Mouse (Mus musculus): ENCODE measurements at regions not wholly inside any gene's neighbourhood (a gene's known extent, or its start where the extent isn't known, plus 50 kb on each side); places are given as distances from the start of the nearest gene placed in this dataset.
A peak's percentile ranks its signal among the peaks of the same experiment; 100 is the strongest.

DNA sequence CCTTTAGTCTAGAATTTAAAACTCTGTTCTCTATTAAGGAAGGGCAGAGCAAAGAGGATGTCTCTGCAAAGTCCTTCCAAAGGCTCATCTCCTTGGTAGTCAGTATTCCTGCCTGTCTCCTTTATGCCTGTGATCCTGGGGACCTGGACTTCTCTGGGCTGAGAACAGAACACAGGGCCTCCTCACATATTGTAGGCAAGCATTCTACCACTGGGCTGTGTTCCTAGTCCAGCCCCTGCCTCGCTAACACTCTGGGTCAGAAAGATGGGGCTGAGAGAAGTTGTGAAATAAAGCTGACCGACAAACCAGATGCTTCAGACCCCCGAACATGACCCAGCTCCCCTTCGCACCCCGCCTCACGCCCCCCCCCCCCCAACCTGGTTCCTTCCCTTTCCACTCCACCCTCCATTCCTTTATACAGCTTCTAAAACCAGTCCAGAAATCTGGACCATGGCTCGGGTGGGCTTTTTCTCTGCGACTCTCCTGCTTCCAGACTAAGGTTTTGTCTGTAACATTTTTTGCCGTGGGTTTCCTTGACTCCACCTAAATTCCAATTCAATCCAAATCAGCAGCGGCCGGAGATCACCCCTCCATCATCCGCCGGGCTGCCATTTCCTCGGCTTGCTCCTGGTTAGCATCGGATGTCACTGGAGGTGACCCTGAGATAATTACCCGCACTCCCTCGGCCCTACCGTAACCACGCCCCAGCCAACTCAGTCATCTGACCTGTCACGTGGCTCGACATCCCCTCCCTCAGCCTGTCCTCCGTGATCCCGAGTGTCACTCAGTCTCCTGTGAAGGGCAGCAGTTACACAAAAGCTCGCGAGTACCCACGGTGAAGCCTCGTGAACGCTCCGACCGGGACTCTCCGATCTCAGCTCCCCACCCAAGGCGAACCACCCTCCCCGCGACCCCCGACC, 89.3 kb upstream of the Synm start:
- Histone ChIP-seq H3K36me3 (ENCODE audit: control insufficient read depth, insufficient read depth, low read length) (no peaks in the 10 kb centered on the region), H3K9me3 (replicated peaks; ENCODE audit: control insufficient read depth, low read length) (no peaks in the 10 kb centered on the region), H3K4me1 (ENCODE audit: control insufficient read depth, insufficient read depth, low read length) (no peaks in the 10 kb centered on the region), H3K27ac (ENCODE audit: low read depth, low read length) (no peak overlapping the region), H3K4me3 (ENCODE audit: low read depth, low read length) (peak overlapping the region; percentile 42), H3K27me3 (replicated peaks; ENCODE audit: control insufficient read depth, insufficient read depth, low read length) (0 out of 2 replicates have a peak, but pooled peaks cover 3% of the 10 kb centered on the region), H3K9ac (ENCODE audit: low read length) (peak overlapping the region; percentile 65), H3K4me2 (ENCODE audit: low read length) (peak overlapping the region; percentile 62)
- DNase-seq (ENCODE audit: low spot score) (peak; percentile 82), ATAC-seq (peak; percentile 95)
- WGBS = 3% methylated on average over 35 of the region's 35 CpGs

DNA sequence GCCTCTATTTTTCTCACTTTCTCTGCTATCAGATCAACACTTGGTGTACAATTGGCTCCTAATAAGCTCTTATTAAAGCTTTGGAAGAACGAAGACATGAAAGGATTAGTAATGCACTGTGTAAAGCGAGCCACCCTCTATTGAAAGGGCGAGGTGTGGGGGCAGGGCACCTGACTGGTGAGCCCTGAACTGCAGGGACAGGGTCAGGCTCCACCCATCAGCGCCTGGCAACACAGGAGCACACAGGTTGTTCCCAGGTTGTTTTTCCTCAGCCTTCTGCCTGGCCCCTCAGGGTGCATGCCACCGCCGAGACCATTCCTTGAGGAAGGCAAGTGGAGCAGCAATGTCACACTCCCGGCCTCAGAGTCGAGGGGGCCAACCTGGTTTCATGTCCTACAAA, 87.3 kb upstream of the Synm start:
- Histone ChIP-seq H3K9ac (ENCODE audit: low read length) (no peak overlapping the region), H3K4me2 (ENCODE audit: low read length) (no peak overlapping the region), H3K27me3 (replicated peaks; ENCODE audit: control insufficient read depth, insufficient read depth, low read length) (0 out of 2 replicates have a peak, but pooled peaks cover 3% of the 10 kb centered on the region), H3K9me3 (replicated peaks; ENCODE audit: control insufficient read depth, low read length) (no peaks in the 10 kb centered on the region), H3K27ac (ENCODE audit: low read depth, low read length) (no peak overlapping the region), H3K36me3 (ENCODE audit: control insufficient read depth, insufficient read depth, low read length) (no peaks in the 10 kb centered on the region), H3K4me3 (ENCODE audit: low read depth, low read length) (no peak overlapping the region), H3K4me1 (ENCODE audit: control insufficient read depth, insufficient read depth, low read length) (no peaks in the 10 kb centered on the region)
- ATAC-seq (no peak), DNase-seq (ENCODE audit: low spot score) (no peak)
- 9% methylated on average over 8 of the region's 8 CpGs for WGBS

DNA sequence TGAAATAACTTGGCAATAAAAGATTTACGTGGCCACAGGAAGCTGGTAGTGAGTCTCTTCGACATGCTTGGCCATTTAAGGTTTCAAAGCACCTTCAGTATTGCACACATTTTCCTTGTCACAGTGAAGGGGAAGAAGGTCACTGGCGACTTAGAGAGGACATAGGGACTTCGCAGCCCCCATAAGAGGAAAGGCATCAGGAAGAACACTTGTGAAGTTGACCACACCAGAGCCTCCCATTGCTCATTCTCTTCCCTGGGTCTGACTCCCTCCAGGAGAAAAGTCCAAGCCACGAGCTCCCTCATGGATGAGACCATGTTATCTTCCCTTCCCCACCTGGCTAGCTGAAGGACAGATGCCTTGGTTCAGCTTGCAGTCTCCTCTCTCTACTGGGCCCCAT, 77.4 kb upstream of the Synm start:
- DNase-seq (ENCODE audit: low spot score) (no peak), ATAC-seq (no peak)
- Histone ChIP-seq H3K4me2 (ENCODE audit: low read length) (no peak overlapping the region), H3K27ac (ENCODE audit: low read depth, low read length) (no peak overlapping the region), H3K4me1 (ENCODE audit: control insufficient read depth, insufficient read depth, low read length) (no peaks in the 10 kb centered on the region), H3K27me3 (replicated peaks; ENCODE audit: control insufficient read depth, insufficient read depth, low read length) (no peaks in the 10 kb centered on the region), H3K4me3 (ENCODE audit: low read depth, low read length) (no peak overlapping the region), H3K9me3 (replicated peaks; ENCODE audit: control insufficient read depth, low read length) (no peaks in the 10 kb centered on the region; the same call in 1 of the 2 replicates), H3K36me3 (ENCODE audit: control insufficient read depth, insufficient read depth, low read length) (no peaks in the 10 kb centered on the region), H3K9ac (ENCODE audit: low read length) (no peak overlapping the region)
- 91% methylated on average over 5 of the region's 5 CpGs for WGBS

DNA sequence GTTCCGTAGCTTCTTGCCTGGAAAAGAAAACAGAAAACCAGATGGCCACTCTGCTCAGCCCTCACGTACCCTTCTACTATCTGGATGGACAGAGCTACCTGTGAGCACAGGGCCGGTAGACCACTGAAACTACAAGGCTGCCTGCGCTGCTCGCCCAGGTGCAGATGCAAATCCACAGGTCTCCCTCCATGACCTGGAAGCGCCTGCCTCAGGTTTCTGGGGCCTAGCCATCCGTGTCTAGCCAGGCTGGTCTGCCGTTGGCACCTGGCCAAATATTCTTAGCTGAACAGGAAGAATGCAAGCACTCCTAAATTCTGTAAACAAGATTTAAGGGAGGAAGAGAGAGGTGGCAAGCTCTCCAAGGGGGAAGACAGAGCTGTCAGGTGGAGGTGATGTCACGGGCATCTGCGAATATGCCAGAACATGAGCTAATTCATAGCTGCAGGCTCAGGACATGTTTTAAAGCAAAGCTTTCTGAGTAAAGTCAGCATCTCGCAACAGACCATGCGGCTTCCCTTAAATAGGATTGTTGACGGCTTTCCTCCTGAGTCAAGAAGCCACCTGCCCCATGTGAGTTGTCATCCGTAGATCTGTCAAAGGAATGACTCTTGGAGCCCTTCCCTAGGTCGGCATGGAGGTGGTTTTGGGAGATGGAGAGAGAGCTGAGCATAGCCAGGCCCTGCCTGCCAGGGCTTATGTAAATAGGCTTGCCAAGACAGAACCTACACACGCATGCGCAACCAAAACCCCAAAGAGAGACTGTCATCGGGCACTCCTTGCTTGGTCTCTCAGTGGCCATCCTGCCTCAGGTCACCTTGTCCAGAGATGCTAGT, 76.8 kb upstream of the Synm start:
- ATAC-seq (no peak), DNase-seq (ENCODE audit: low spot score) (peak; percentile 35)
- no peaks in the 10 kb centered on the region for H3K4me1 ChIP-seq (ENCODE audit: control insufficient read depth, insufficient read depth, low read length)
- no peak overlapping the region for H3K9ac ChIP-seq (ENCODE audit: low read length)
- 86% methylated on average over 18 of the region's 18 CpGs for WGBS
- H3K9me3 ChIP-seq (replicated peaks; ENCODE audit: control insufficient read depth, low read length) = no peaks in the 10 kb centered on the region; the same call in 1 of the 2 replicates
- H3K27ac ChIP-seq (ENCODE audit: low read depth, low read length) = no peak overlapping the region
- no peaks in the 10 kb centered on the region for H3K36me3 ChIP-seq (ENCODE audit: control insufficient read depth, insufficient read depth, low read length)
- no peaks in the 10 kb centered on the region for H3K27me3 ChIP-seq (replicated peaks; ENCODE audit: control insufficient read depth, insufficient read depth, low read length)
- H3K4me3 ChIP-seq (ENCODE audit: low read depth, low read length) = no peak overlapping the region
- no peak overlapping the region for H3K4me2 ChIP-seq (ENCODE audit: low read length)

DNA sequence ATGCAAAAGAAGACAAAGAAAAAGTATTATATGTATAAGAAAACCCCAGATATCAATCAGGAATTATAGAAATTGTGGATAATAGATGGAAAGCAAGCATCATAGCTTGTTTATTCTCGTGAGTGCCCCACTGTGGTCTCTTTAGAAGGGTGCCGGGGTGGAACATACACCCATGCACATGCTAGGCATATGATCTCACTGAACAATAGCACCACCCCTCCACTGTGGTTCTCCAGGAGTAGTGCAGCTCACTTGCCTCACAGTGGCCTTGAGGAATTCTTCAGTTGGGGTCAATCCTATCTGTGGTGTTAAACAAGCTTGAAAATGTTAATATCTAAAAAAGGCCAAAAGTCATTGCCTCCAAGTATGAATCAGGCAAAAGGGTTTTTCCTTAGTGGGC, 72.2 kb upstream of the Synm start:
- ATAC-seq = no peak
- no peaks in the 10 kb centered on the region; the same call in 1 of the 2 replicates for H3K4me1 ChIP-seq (ENCODE audit: control insufficient read depth, insufficient read depth, low read length)
- WGBS = 85% methylated on average over 2 of the region's 2 CpGs
- no peak overlapping the region for H3K4me3 ChIP-seq (ENCODE audit: low read depth, low read length)
- H3K9ac ChIP-seq (ENCODE audit: low read length) = no peak overlapping the region
- no peaks in the 10 kb centered on the region for H3K27me3 ChIP-seq (replicated peaks; ENCODE audit: control insufficient read depth, insufficient read depth, low read length)
- H3K4me2 ChIP-seq (ENCODE audit: low read length) = no peak overlapping the region
- no peaks in the 10 kb centered on the region for H3K36me3 ChIP-seq (ENCODE audit: control insufficient read depth, insufficient read depth, low read length)
- DNase-seq (ENCODE audit: low spot score) = no peak
- H3K27ac ChIP-seq (ENCODE audit: low read depth, low read length) = no peak overlapping the region
- H3K9me3 ChIP-seq (replicated peaks; ENCODE audit: control insufficient read depth, low read length) = no peaks in the 10 kb centered on the region

DNA sequence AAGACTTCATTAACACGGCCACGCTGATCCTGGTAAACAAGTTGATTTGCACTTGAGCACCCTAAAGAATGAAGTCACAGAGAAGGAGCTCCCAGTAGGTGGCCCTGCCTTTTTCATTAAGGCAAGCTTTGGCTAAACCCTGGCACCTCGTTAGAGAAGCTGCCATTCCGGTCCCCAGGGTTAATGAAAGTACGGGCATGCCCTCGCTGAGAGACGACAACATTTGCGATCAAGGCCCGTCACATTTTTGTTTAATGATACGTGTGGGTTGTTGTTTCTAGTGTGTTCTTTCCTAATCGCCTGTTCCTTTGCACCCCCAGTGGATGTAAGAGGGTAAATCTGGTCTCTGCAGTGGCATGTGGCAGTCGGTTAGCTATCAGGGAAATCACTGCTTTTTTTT, 67.8 kb upstream of the Synm start:
- Histone ChIP-seq H3K9ac (ENCODE audit: low read length) (no peak overlapping the region), H3K4me3 (ENCODE audit: low read depth, low read length) (no peak overlapping the region), H3K27me3 (replicated peaks; ENCODE audit: control insufficient read depth, insufficient read depth, low read length) (no peaks in the 10 kb centered on the region), H3K9me3 (replicated peaks; ENCODE audit: control insufficient read depth, low read length) (no peaks in the 10 kb centered on the region), H3K36me3 (ENCODE audit: control insufficient read depth, insufficient read depth, low read length) (no peaks in the 10 kb centered on the region), H3K4me1 (ENCODE audit: control insufficient read depth, insufficient read depth, low read length) (no peaks in the 10 kb centered on the region; the same call in 1 of the 2 replicates), H3K4me2 (ENCODE audit: low read length) (no peak overlapping the region), H3K27ac (ENCODE audit: low read depth, low read length) (no peak overlapping the region)
- 12% methylated on average over 12 of the region's 12 CpGs for WGBS
- peak; percentile 17 for DNase-seq (ENCODE audit: low spot score)
- no peak for ATAC-seq

DNA sequence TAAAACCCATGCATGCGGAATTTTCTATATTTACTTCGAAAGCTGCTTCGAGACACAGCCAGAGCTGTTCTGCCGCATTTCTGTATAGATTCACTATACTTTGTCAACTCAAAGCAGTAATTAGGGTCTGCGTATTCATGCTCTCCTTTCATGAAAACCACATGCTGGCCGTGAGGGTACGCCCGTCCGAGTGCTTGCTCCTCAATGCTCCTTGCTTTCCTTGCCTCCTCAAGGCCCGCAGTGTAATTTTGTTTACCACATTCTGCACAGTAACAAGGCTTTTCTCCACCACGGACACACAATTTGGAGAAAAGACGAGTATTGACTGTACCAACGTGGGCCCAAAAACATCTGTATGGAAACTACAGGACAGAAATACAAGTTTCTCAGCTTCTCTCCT, 67.4 kb upstream of the Synm start:
- no peaks in the 10 kb centered on the region for H3K36me3 ChIP-seq (ENCODE audit: control insufficient read depth, insufficient read depth, low read length)
- no peaks in the 10 kb centered on the region; the same call in 1 of the 2 replicates for H3K4me1 ChIP-seq (ENCODE audit: control insufficient read depth, insufficient read depth, low read length)
- DNase-seq (ENCODE audit: low spot score) (no peak), ATAC-seq (no peak)
- H3K9me3 ChIP-seq (replicated peaks; ENCODE audit: control insufficient read depth, low read length) = no peaks in the 10 kb centered on the region
- H3K27ac ChIP-seq (ENCODE audit: low read depth, low read length) = no peak overlapping the region
- H3K9ac ChIP-seq (ENCODE audit: low read length) = no peak overlapping the region
- H3K27me3 ChIP-seq (replicated peaks; ENCODE audit: control insufficient read depth, insufficient read depth, low read length) = no peaks in the 10 kb centered on the region
- H3K4me3 ChIP-seq (ENCODE audit: low read depth, low read length) = no peak overlapping the region
- no peak overlapping the region for H3K4me2 ChIP-seq (ENCODE audit: low read length)
- WGBS = 23% methylated on average over 13 of the region's 13 CpGs

DNA sequence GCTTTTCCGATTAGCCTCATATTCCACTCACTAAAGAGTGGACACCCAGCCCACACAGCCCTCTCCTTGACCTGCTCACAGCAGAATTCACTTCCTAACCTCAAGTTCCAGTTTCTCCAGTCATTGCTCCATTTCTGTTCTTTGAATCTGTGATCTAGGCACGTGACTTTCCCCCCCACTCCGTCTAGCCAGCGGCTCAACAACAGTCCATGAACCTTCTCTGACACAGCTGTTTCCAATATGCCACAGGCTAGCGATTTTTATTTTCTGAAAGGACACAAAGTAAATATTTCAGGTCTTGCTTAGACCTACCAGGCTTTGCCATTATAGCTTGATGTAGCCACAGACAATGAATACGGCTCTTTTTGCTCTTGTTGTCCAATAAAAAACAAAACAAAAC, 66.8 kb upstream of the Synm start:
- no peak overlapping the region for H3K4me3 ChIP-seq (ENCODE audit: low read depth, low read length)
- no peaks in the 10 kb centered on the region for H3K27me3 ChIP-seq (replicated peaks; ENCODE audit: control insufficient read depth, insufficient read depth, low read length)
- WGBS = 84% methylated on average over 6 of the region's 6 CpGs
- no peaks in the 10 kb centered on the region for H3K9me3 ChIP-seq (replicated peaks; ENCODE audit: control insufficient read depth, low read length)
- H3K27ac ChIP-seq (ENCODE audit: low read depth, low read length) = no peak overlapping the region
- DNase-seq (ENCODE audit: low spot score) = no peak
- ATAC-seq = no peak
- H3K4me1 ChIP-seq (ENCODE audit: control insufficient read depth, insufficient read depth, low read length) = no peaks in the 10 kb centered on the region; the same call in 1 of the 2 replicates
- H3K4me2 ChIP-seq (ENCODE audit: low read length) = no peak overlapping the region
- no peak overlapping the region for H3K9ac ChIP-seq (ENCODE audit: low read length)
- H3K36me3 ChIP-seq (ENCODE audit: control insufficient read depth, insufficient read depth, low read length) = no peaks in the 10 kb centered on the region

Data from forebrain, embryonic 14.5 days (tissue).